Mouse (Mus musculus) erythroblast, embryonic 14.5 days (primary cell): Measurements from ENCODE around the gene Chac2.

ENCODE experiments used
- GATA1 ChIP-seq: IDR thresholded peaks from 2 replicates; pipeline ENCODE4 v1.6.1; 2012; ENCODE audit warnings: low read length, inconsistent platforms, mixed read lengths
- TAL1 ChIP-seq: IDR thresholded peaks from 3 replicates; pipeline ENCODE4 v1.6.1; 2012; ENCODE audit warnings: low read length, inconsistent platforms, mixed read lengths

GRCm38 (mm10) chr11:30943522-30943921 lies 42.6 kb downstream of the Chac2 start:
- TF ChIP-seq GATA1 (no peak), TAL1 (no peak)
